Mouse (Mus musculus) embryonic facial prominence, embryonic 15.5 days (tissue): ENCODE measurements around the gene Akr7a5. TPM values are rescaled to one million over a fixed set of nuclear protein-coding genes. Genes with fewer than 3 reads are reported as not detected.

Source experiments
- ATAC-seq: fragments of 200-750 bp; cut with Nextera tagmentation; 2 replicates; pipeline ENCODE4 v1.8.0; 2017; ENCODE audit warnings: low read depth, moderate TSS enrichment; ENCODE audit not compliant: insufficient number of reproducible peaks, low FRiP score, low TSS enrichment
- H3K27ac ChIP-seq: fragments of 300-500 bp; sonication (generic); replicated peaks from 2 replicates; pipeline ENCODE4 v1.5.1; 2015; ENCODE audit warnings: mild to moderate bottlenecking, inconsistent platforms
- H3K27me3 ChIP-seq: fragments of 300-500 bp; sonication (generic); 2 replicates; pipeline ENCODE4 v1.6.1; 2015; ENCODE audit warnings: inconsistent platforms
- H3K36me3 ChIP-seq: fragments of 300-500 bp; sonication (generic); 2 replicates; pipeline ENCODE4 v1.6.1; 2015; ENCODE audit warnings: mild to moderate bottlenecking, inconsistent platforms
- H3K4me1 ChIP-seq: fragments of 300-500 bp; sonication (generic); 2 replicates; pipeline ENCODE4 v1.6.1; 2015; ENCODE audit warnings: inconsistent platforms
- H3K4me2 ChIP-seq: fragments of 300-500 bp; sonication (generic); replicated peaks from 2 replicates; pipeline ENCODE4 v1.6.1; 2015; ENCODE audit warnings: mild to moderate bottlenecking, inconsistent platforms
- H3K4me3 ChIP-seq: fragments of 300-500 bp; sonication (generic); replicated peaks from 2 replicates; pipeline ENCODE4 v1.5.1; 2015; ENCODE audit warnings: mild to moderate bottlenecking, inconsistent platforms
- H3K9ac ChIP-seq: fragments of 300-500 bp; sonication (generic); 2 replicates; pipeline ENCODE4 v1.6.1; 2015; ENCODE audit warnings: inconsistent platforms
- H3K9me3 ChIP-seq: fragments of 300-500 bp; sonication (generic); replicated peaks from 2 replicates; pipeline ENCODE4 v1.6.1; 2016; ENCODE audit warnings: inconsistent platforms
- WGBS: fragments of 180-500 bp; shearing (Covaris S2); methylation state at CpG from one replicate; pipeline ENCODE4 v1.1.7; 2015; 5-methylcytosine and 5-hydroxymethylcytosine counted together
- polyA plus RNA-seq: library from polyadenylated mRNA; unstranded; fragments of >200 nt; fragmentation: Nextera tagmentation; extraction: Ambion mirVana; gene quantifications from 2 replicates; pipeline ENCODE4 v1.2.1, GENCODE M21; 2015

Akr7a5 gene
- polyA plus RNA-seq = 85.7 and 94.1 TPM in 2 replicates

GRCm38 (mm10) chr4:139310171-139310898, at the start of gene Akr7a5, which contains the start of gene Pqlc2:
Gene Akr7a5, plus strand, starts transcription at chr4:139310744.
Gene Pqlc2, minus strand, starts transcription at chr4:139310708.
- peak within 1 kb of the TSS; percentile 87 for H3K9ac ChIP-seq
- peak; percentile 87 for ATAC-seq
- peak within 1 kb of the TSS; percentile 94 for H3K4me2 ChIP-seq
- peak within 1 kb of the TSS; percentile 95 for H3K4me3 ChIP-seq
- no peaks in the 10 kb centered on the region for H3K27me3 ChIP-seq
- WGBS = under 1% methylated on average over 63 of the region's 63 CpGs
- H3K4me1 ChIP-seq = peaks cover 26% of the 10 kb centered on the region
- no peaks in the 10 kb centered on the region for H3K9me3 ChIP-seq
- peak within 1 kb of the TSS; percentile 87 for H3K27ac ChIP-seq
- H3K36me3 ChIP-seq = peaks cover 30% of the 10 kb centered on the region

- Histone ChIP-seq H3K4me1 (peaks cover 67% of the 10 kb centered on the region), H3K9me3 (no peaks in the 10 kb centered on the region), H3K9ac (no peak overlapping the region), H3K27ac (no peak overlapping the region), H3K27me3 (no peaks in the 10 kb centered on the region), H3K4me3 (no peak overlapping the region), H3K4me2 (no peak overlapping the region), H3K36me3 (peaks cover 45% of the 10 kb centered on the region)
- ATAC-seq = no peak
- WGBS = 81% methylated on average over 6 of the region's 6 CpGs
Measured at GRCm38 (mm10) chr4:139262981-139263380, 47.6 kb upstream of the Akr7a5 start.

DNA sequence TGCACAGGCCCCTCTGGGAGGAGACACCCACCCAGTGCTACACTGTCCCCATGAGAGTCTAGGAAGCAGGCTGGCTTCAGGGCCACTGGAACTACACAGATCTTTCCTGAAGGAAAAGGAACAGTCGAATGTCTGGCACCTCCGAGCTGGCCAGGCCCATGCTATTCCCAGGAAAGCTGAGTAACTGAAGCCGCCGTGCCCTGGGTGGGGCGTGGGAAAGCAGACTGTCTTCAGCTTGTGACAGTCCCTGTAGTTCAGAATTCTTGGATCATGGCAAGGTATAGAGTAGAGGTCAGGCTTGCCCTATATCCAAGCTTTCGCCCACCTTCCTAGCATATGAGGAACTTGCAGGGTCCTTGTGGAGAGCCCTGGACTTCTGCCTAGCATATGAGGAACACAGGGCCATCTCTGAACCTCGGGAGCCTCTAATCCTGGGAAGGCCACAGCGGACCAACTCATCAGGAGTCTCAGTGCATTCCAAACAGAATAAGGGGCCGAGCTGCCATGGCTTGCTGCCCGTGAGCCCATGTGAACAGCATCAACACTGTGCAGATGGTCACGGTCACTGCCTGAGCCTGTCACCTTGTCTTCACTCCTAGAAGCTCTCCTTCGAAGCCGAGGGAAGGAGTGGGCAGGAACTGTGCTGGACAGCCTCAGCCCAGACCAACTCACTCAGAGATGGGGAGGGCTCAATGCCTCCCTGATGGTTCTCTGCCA, 44.6 kb upstream of the Akr7a5 start:
- Histone ChIP-seq H3K9me3 (no peaks in the 10 kb centered on the region), H3K27me3 (no peaks in the 10 kb centered on the region), H3K4me3 (no peak overlapping the region), H3K27ac (peak overlapping the region; percentile 82), H3K4me2 (no peak overlapping the region), H3K4me1 (peaks cover 69% of the 10 kb centered on the region), H3K9ac (no peak overlapping the region), H3K36me3 (peaks cover 52% of the 10 kb centered on the region)
- 0 out of 2 replicates have a peak, but pooled peaks have one; percentile 24 for ATAC-seq
- 60% methylated on average over 13 of the region's 13 CpGs for WGBS

- Histone ChIP-seq H3K9ac (no peak overlapping the region), H3K4me2 (no peak overlapping the region), H3K4me1 (peaks cover 69% of the 10 kb centered on the region), H3K4me3 (no peak overlapping the region), H3K9me3 (no peaks in the 10 kb centered on the region), H3K27me3 (no peaks in the 10 kb centered on the region), H3K27ac (peak overlapping the region; percentile 82), H3K36me3 (peaks cover 51% of the 10 kb centered on the region)
- ATAC-seq = no peak
- 53% methylated on average over 7 of the region's 7 CpGs for WGBS
Measured at GRCm38 (mm10) chr4:139266500-139266865, 44.1 kb upstream of the Akr7a5 start.

- H3K27ac ChIP-seq = peak overlapping the region; percentile 82
- peaks cover 43% of the 10 kb centered on the region for H3K36me3 ChIP-seq
- no peaks in the 10 kb centered on the region for H3K27me3 ChIP-seq
- no peak overlapping the region for H3K9ac ChIP-seq
- peaks cover 75% of the 10 kb centered on the region for H3K4me1 ChIP-seq
- ATAC-seq = 0 out of 2 replicates have a peak, but pooled peaks have one; percentile 39
- H3K4me3 ChIP-seq = no peak overlapping the region
- H3K4me2 ChIP-seq = no peak overlapping the region; the same call in 1 of the 2 replicates
- no peaks in the 10 kb centered on the region for H3K9me3 ChIP-seq
- WGBS = 34% methylated on average over 3 of the region's 3 CpGs
Measured at GRCm38 (mm10) chr4:139267335-139267734, 43.2 kb upstream of the Akr7a5 start.

DNA sequence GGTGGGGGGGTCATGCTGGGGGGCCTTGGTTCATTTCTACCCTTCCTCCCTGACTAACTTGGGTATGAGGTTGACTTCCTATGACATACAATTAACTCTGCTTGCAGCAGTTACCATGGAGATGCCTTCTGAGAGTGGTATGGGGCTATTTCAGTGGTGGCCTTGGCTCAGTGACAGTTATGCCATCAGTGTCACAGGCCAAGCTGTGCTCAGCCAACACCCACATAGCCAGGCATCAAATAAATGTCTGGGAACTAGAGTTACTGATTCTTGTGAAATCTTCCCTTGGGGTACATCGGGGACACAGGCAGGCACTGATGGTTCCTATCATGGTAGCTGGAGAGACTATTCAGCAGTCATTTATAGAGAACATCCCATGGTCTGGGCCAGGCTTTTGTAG, 42.3 kb upstream of the Akr7a5 start:
- H3K27ac ChIP-seq = peak overlapping the region; percentile 82; the same call in 1 of the 2 replicates
- 61% methylated on average over 1 of the region's 1 CpGs for WGBS
- H3K4me2 ChIP-seq = no peak overlapping the region
- no peak overlapping the region for H3K9ac ChIP-seq
- no peaks in the 10 kb centered on the region for H3K9me3 ChIP-seq
- no peak overlapping the region for H3K4me3 ChIP-seq
- no peak for ATAC-seq
- no peaks in the 10 kb centered on the region for H3K27me3 ChIP-seq
- peaks cover 75% of the 10 kb centered on the region for H3K4me1 ChIP-seq
- peaks cover 33% of the 10 kb centered on the region for H3K36me3 ChIP-seq

DNA sequence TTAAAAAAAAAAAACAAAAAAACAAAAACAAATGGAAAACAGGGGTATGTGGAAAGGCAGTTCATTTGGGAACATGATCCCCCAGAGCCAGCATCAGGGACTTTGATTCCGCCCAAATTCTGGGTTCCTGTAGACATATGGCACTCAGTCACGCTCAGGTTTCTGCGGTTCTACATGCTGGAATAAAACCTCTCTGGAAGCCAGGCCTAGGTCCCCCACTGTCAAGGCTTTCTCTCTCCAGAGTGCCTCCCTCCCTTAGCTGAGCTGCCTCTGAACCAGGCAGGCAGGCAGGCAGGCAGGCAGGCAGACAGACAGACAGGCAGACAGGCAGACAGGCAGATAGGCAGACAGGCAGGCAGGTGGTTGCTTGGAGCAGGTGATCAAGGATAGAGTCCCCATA, 40.4 kb upstream of the Akr7a5 start:
- no peak for ATAC-seq
- Histone ChIP-seq H3K27ac (peak overlapping the region; percentile 76; the same call in 1 of the 2 replicates), H3K27me3 (no peaks in the 10 kb centered on the region), H3K9me3 (no peaks in the 10 kb centered on the region), H3K36me3 (peaks cover 29% of the 10 kb centered on the region), H3K9ac (no peak overlapping the region), H3K4me3 (no peak overlapping the region), H3K4me1 (peaks cover 77% of the 10 kb centered on the region), H3K4me2 (no peak overlapping the region)
- 45% methylated on average over 3 of the region's 3 CpGs for WGBS

DNA sequence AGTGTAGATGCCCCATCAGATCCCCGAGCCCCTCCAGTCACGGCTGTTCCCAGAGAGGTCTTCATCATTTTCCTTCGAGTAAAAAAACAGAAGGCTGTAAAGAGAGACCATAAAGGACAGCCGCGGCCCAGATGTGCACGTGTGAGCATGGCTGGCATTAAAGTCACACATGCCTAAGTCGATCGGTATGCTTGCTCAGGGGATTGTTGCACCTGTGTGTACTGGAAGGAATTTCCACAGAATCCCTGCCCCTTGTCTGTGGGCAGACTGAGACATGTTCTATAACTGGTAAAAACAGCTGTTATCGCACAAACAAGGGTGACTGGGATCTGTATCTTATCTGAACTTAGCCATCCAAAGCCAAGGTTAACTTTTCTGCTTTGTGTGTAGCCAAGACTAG, 39.0 kb upstream of the Akr7a5 start:
- Histone ChIP-seq H3K27ac (peak overlapping the region; percentile 76), H3K9me3 (no peaks in the 10 kb centered on the region), H3K4me2 (no peak overlapping the region), H3K9ac (no peak overlapping the region), H3K4me3 (no peak overlapping the region), H3K4me1 (peaks cover 78% of the 10 kb centered on the region), H3K27me3 (no peaks in the 10 kb centered on the region), H3K36me3 (peaks cover 26% of the 10 kb centered on the region)
- 32% methylated on average over 9 of the region's 9 CpGs for WGBS
- no peak for ATAC-seq

GRCm38 (mm10) chr4:139272951-139273680, 37.4 kb upstream of the Akr7a5 start:
- Histone ChIP-seq H3K4me2 (no peak overlapping the region), H3K27ac (no peak overlapping the region), H3K27me3 (no peaks in the 10 kb centered on the region), H3K9ac (no peak overlapping the region), H3K36me3 (peaks cover 26% of the 10 kb centered on the region), H3K4me1 (peaks cover 68% of the 10 kb centered on the region), H3K9me3 (no peaks in the 10 kb centered on the region), H3K4me3 (no peak overlapping the region)
- WGBS = 87% methylated on average over 10 of the region's 10 CpGs
- ATAC-seq = no peak

GRCm38 (mm10) chr4:139274573-139274972, 36.0 kb upstream of the Akr7a5 start:
- Histone ChIP-seq H3K9me3 (no peaks in the 10 kb centered on the region), H3K4me3 (no peak overlapping the region), H3K27ac (0 out of 2 replicates have a peak overlapping the region, but pooled peaks have one; percentile 7), H3K4me1 (peaks cover 57% of the 10 kb centered on the region), H3K4me2 (no peak overlapping the region), H3K27me3 (no peaks in the 10 kb centered on the region), H3K9ac (no peak overlapping the region), H3K36me3 (peaks cover 22% of the 10 kb centered on the region)
- WGBS = 86% methylated on average over 7 of the region's 7 CpGs
- no peak for ATAC-seq

- WGBS = 65% methylated on average over 7 of the region's 7 CpGs
- H3K27me3 ChIP-seq = no peaks in the 10 kb centered on the region
- H3K9ac ChIP-seq = no peak overlapping the region
- H3K4me3 ChIP-seq = no peak overlapping the region
- no peak overlapping the region for H3K4me2 ChIP-seq
- no peaks in the 10 kb centered on the region for H3K9me3 ChIP-seq
- peaks cover 38% of the 10 kb centered on the region for H3K36me3 ChIP-seq
- ATAC-seq = no peak
- H3K4me1 ChIP-seq = peaks cover 42% of the 10 kb centered on the region
- 0 out of 2 replicates have a peak overlapping the region, but pooled peaks have one; percentile 39 for H3K27ac ChIP-seq
Measured at GRCm38 (mm10) chr4:139276411-139276810, 34.1 kb upstream of the Akr7a5 start.
